Comparison of ENCODE assay signal across 9 mouse cellular contexts in genomic region chr3:96729403-96729784, GRCm38 (mm10). TPM values are rescaled to one million over a fixed set of nuclear protein-coding genes. Genes with fewer than 3 reads are reported as not detected.
DNase-seq lines count a peak whose midpoint lies in the region; ATAC-seq and TF ChIP-seq lines count a peak whose summit lies in the region.
"Had no signal": no experiment of that assay in that cellular context is flagged by ENCODE, and none has a peak within 500 bp of the region (broad histone marks: within the 10 kb centered on the region; RNA-seq: fewer than 3 reads in every experiment).

No protein-coding gene starts in this region.

- TF ChIP-seq CTCF in lung, adult 2 months (IDR thresholded peaks at IDR 0.05; ENCODE audit: insufficient read depth, low read length): no peak

- no peaks in the 10 kb centered on the region for H3K9me3 ChIP-seq in hindbrain, embryonic 14.5 days (ENCODE audit: control insufficient read depth, low read length)
- no peaks in the 10 kb centered on the region for H3K9me3 ChIP-seq in hindbrain, embryonic 16.5 days (ENCODE audit: control insufficient read depth, low read length)
- H3K9me3 ChIP-seq in liver, embryonic 15.5 days (replicated peaks): no peaks in the 10 kb centered on the region

- no peak for TF ChIP-seq POLR2A in lung, adult 2 months (IDR thresholded peaks at IDR 0.05; ENCODE audit: borderline replicate concordance, extremely low read depth, low read depth, low read length)

- H3K4me1 ChIP-seq in hindbrain, embryonic 14.5 days (replicated peaks; ENCODE audit: control insufficient read depth, insufficient read depth, low read length): peaks cover 23% of the 10 kb centered on the region
- H3K4me1 ChIP-seq in hindbrain, embryonic 16.5 days (ENCODE audit: control insufficient read depth, insufficient read depth, low read depth, low read length): peaks cover 16% of the 10 kb centered on the region
- H3K4me1 ChIP-seq in liver, embryonic 15.5 days (replicated peaks): peaks cover 41% of the 10 kb centered on the region
- peaks cover 19% of the 10 kb centered on the region for H3K4me1 ChIP-seq in lung, adult 2 months (ENCODE audit: control insufficient read depth, insufficient read depth, low read length)

- 80% methylated on average over 3 of the region's 3 CpGs for WGBS in hindbrain, embryonic 14.5 days
- WGBS in hindbrain, embryonic 16.5 days: 82% methylated on average over 3 of the region's 3 CpGs
- 39% methylated on average over 3 of the region's 3 CpGs for WGBS in liver, embryonic 15.5 days (ENCODE audit: insufficient replicate concordance)
- 35% methylated on average over 3 of the region's 3 CpGs for WGBS in lung, adult 2 months

- H3K27ac ChIP-seq in hindbrain, embryonic 14.5 days: no peak overlapping the region
- no peak overlapping the region for H3K27ac ChIP-seq in hindbrain, embryonic 16.5 days (ENCODE audit: low read depth, low read length)
- H3K27ac ChIP-seq in liver, embryonic 15.5 days (replicated peaks): no peak overlapping the region

- no peak overlapping the region for H3K9ac ChIP-seq in hindbrain, embryonic 14.5 days
- H3K9ac ChIP-seq in hindbrain, embryonic 16.5 days (ENCODE audit: low read depth, low read length): no peak overlapping the region
- no peak overlapping the region for H3K9ac ChIP-seq in liver, embryonic 15.5 days

- H3K36me3 ChIP-seq in hindbrain, embryonic 14.5 days (replicated peaks; ENCODE audit: control insufficient read depth, insufficient read depth): no peaks in the 10 kb centered on the region
- H3K36me3 ChIP-seq in hindbrain, embryonic 16.5 days (ENCODE audit: control insufficient read depth, insufficient read depth, low read length): no peaks in the 10 kb centered on the region
- H3K36me3 ChIP-seq in liver, embryonic 15.5 days (replicated peaks): no peaks in the 10 kb centered on the region

- H3K4me2 ChIP-seq in hindbrain, embryonic 14.5 days (replicated peaks): peak overlapping the region; percentile 65
- H3K4me2 ChIP-seq in hindbrain, embryonic 16.5 days (ENCODE audit: low read length): no peak overlapping the region; the same call in 1 of the 2 replicates
- H3K4me2 ChIP-seq in liver, embryonic 15.5 days: peak overlapping the region; percentile 81; the same call in 1 of the 2 replicates

- ATAC-seq in hindbrain, embryonic 14.5 days (ENCODE audit: low FRiP score): no peak
- no peak for ATAC-seq in hindbrain, embryonic 16.5 days
- ATAC-seq in liver, embryonic 15.5 days (ENCODE audit: insufficient read depth): no peak

- H3K4me3 ChIP-seq in hindbrain, embryonic 14.5 days (replicated peaks; ENCODE audit: low read length): no peak overlapping the region
- no peak overlapping the region for H3K4me3 ChIP-seq in hindbrain, embryonic 16.5 days (ENCODE audit: low read length)
- H3K4me3 ChIP-seq in liver, embryonic 15.5 days (replicated peaks): peak overlapping the region; percentile 93; the same call in 1 of the 2 replicates
- no peak overlapping the region for H3K4me3 ChIP-seq in lung, adult 2 months (replicated peaks; ENCODE audit: extremely low read depth, low read depth, low read length)

- no peaks in the 10 kb centered on the region for H3K27me3 ChIP-seq in hindbrain, embryonic 14.5 days (ENCODE audit: control insufficient read depth, insufficient read depth, low read length)
- no peaks in the 10 kb centered on the region for H3K27me3 ChIP-seq in hindbrain, embryonic 16.5 days (replicated peaks; ENCODE audit: control insufficient read depth, insufficient read depth, low read length)
- H3K27me3 ChIP-seq in liver, embryonic 15.5 days: no peaks in the 10 kb centered on the region

- no peak for DNase-seq in hindbrain, embryonic 14.5 days (ENCODE audit: low spot score)
- DNase-seq in 416B (ENCODE audit: low read depth) (peak; percentile 91), adipocyte (ENCODE audit: low spot score) (peak; percentile 48)
- no peak for DNase-seq in layer of hippocampus, adult 11-12 months (ENCODE audit: low spot score)
- DNase-seq in lung, adult 2 months: no peak
- no peak for DNase-seq in gastrocnemius, postnatal 4 days (ENCODE audit: low spot score in 2 of 2)
- DNase-seq: kidney, postnatal 36 days had no signal

RNA-seq across cellular contexts. Expression of gene Rnf115, which starts 1.9 kb away (rescaled TPM):
- polyA plus RNA-seq in hindbrain, embryonic 14.5 days (2014; fragmentation: Nextera tagmentation; extraction: Ambion mirVana): 79.4 and 89.2 TPM in 2 replicates
- polyA plus RNA-seq in hindbrain, embryonic 16.5 days (2015; fragmentation: Nextera tagmentation; extraction: Ambion mirVana): 72.2 and 82.0 TPM in 2 replicates
- polyA plus RNA-seq in liver, embryonic 15.5 days (2015; fragmentation: Nextera tagmentation; extraction: Ambion mirVana): 26.4 and 27.8 TPM in 2 replicates
- 16.3 and 16.4 TPM in 2 replicates for polyA plus RNA-seq in lung, adult 2 months (2012; rRNA removed)
- total RNA-seq in gastrocnemius, postnatal 4 days (2021): 10 to 100 TPM; 45.1 to 50.6 TPM

RNA-seq across cellular contexts. Expression of gene Polr3c, which starts 2.0 kb away (rescaled TPM):
- polyA plus RNA-seq in hindbrain, embryonic 14.5 days (2014; fragmentation: Nextera tagmentation; extraction: Ambion mirVana): 28.1 and 28.3 TPM in 2 replicates
- 31.4 and 33.7 TPM in 2 replicates for polyA plus RNA-seq in hindbrain, embryonic 16.5 days (2015; fragmentation: Nextera tagmentation; extraction: Ambion mirVana)
- polyA plus RNA-seq in liver, embryonic 15.5 days (2015; fragmentation: Nextera tagmentation; extraction: Ambion mirVana): 19.8 and 21.3 TPM in 2 replicates
- polyA plus RNA-seq in lung, adult 2 months (2012; rRNA removed): 16.7 and 29.8 TPM in 2 replicates
- 10 to 100 TPM; 23.6 to 24.5 TPM for total RNA-seq in gastrocnemius, postnatal 4 days (2021)

RNA-seq across cellular contexts. Expression of gene Nudt17, which starts 21.0 kb away (rescaled TPM):
- 16.5 and 17.3 TPM in 2 replicates for polyA plus RNA-seq in hindbrain, embryonic 14.5 days (2014; fragmentation: Nextera tagmentation; extraction: Ambion mirVana)
- 20.4 and 22.4 TPM in 2 replicates for polyA plus RNA-seq in hindbrain, embryonic 16.5 days (2015; fragmentation: Nextera tagmentation; extraction: Ambion mirVana)
- 1.0 and 1.3 TPM in 2 replicates for polyA plus RNA-seq in liver, embryonic 15.5 days (2015; fragmentation: Nextera tagmentation; extraction: Ambion mirVana)
- polyA plus RNA-seq in lung, adult 2 months (2012; rRNA removed): 3.8 and 4.7 TPM in 2 replicates
- total RNA-seq in gastrocnemius, postnatal 4 days (2021): 1 to 10 TPM; 1.3 to 1.7 TPM

RNA-seq across cellular contexts. Expression of gene Pias3, which starts 33.2 kb away (rescaled TPM):
- 27.5 and 29.3 TPM in 2 replicates for polyA plus RNA-seq in hindbrain, embryonic 14.5 days (2014; fragmentation: Nextera tagmentation; extraction: Ambion mirVana)
- polyA plus RNA-seq in hindbrain, embryonic 16.5 days (2015; fragmentation: Nextera tagmentation; extraction: Ambion mirVana): 43.4 and 44.3 TPM in 2 replicates
- 5.8 and 6.1 TPM in 2 replicates for polyA plus RNA-seq in liver, embryonic 15.5 days (2015; fragmentation: Nextera tagmentation; extraction: Ambion mirVana)
- 39.3 and 44.1 TPM in 2 replicates for polyA plus RNA-seq in lung, adult 2 months (2012; rRNA removed)
- total RNA-seq in gastrocnemius, postnatal 4 days (2021): 10 to 100 TPM; 30.7 to 33.3 TPM

RNA-seq across cellular contexts. Expression of gene Ankrd35, which starts 59.5 kb away (rescaled TPM):
- polyA plus RNA-seq in hindbrain, embryonic 14.5 days (2014; fragmentation: Nextera tagmentation; extraction: Ambion mirVana): 1.7 and 1.8 TPM in 2 replicates
- polyA plus RNA-seq in hindbrain, embryonic 16.5 days (2015; fragmentation: Nextera tagmentation; extraction: Ambion mirVana): 2.5 and 2.8 TPM in 2 replicates
- 0.33 and 0.53 TPM in 2 replicates for polyA plus RNA-seq in liver, embryonic 15.5 days (2015; fragmentation: Nextera tagmentation; extraction: Ambion mirVana)
- polyA plus RNA-seq in lung, adult 2 months (2012; rRNA removed): 1.4 and 3.6 TPM in 2 replicates
- 1 to 10 TPM; 2.0 to 2.6 TPM for total RNA-seq in gastrocnemius, postnatal 4 days (2021)

Comparison
In these comparisons a context has a peak if more than half of its experiments do, and no peak if none do; other contexts are left out.
1. DNase-seq: peak in 416B (single experiment) and adipocyte (single experiment); none in hindbrain, embryonic 14.5 days (single experiment), layer of hippocampus, adult 11-12 months (single experiment), lung, adult 2 months (single experiment) and gastrocnemius, postnatal 4 days (0 of 2).